Mouse (Mus musculus): Measurements from ENCODE around the gene Myh14.

DNA sequence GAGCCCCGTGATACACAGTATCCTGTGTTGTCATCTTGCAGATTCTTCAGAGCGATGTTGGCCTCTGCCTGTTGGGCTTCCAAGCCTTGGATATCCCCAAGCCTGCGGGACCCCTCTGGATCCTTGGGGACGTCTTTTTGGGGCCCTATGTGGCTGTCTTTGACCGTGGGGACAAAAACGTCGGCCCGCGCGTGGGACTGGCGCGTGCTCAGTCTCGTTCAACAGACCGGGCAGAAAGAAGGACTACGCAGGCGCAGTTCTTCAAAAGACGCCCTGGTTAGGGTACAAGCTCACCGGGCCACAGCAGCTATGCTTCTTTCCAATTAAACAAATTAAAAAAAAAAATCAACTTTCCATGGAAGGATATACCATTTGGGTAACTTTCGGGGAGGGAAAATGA, 84.1 kb downstream of the Myh14 start:
- TF ChIP-seq CHD2 (IDR thresholded peaks at IDR 0.05; ENCODE audit: low read depth, low read length) (no peak), MAFK (IDR thresholded peaks at IDR 0.05; ENCODE audit: insufficient read depth, low read depth, low read length) (no peak), HCFC1 (IDR thresholded peaks at IDR 0.05; ENCODE audit: borderline replicate concordance, insufficient read depth, low read length) (no peak), ZNF384 (IDR thresholded peaks at IDR 0.05; ENCODE audit: low read depth, low read length) (no peak), ZC3H11A (IDR thresholded peaks at IDR 0.05; ENCODE audit: borderline replicate concordance, low read depth, low read length) (no peak)
